Mouse (Mus musculus): ENCODE measurements at regions not wholly inside any gene's neighbourhood (a gene's known extent, or its start where the extent isn't known, plus 50 kb on each side); places are given as distances from the start of the nearest gene placed in this dataset.

- DNase-seq: no peak
These were observed 158.6 kb downstream of the Chic2 start for GRCm38 (mm10) chr5:74885958-74886357.

DNA sequence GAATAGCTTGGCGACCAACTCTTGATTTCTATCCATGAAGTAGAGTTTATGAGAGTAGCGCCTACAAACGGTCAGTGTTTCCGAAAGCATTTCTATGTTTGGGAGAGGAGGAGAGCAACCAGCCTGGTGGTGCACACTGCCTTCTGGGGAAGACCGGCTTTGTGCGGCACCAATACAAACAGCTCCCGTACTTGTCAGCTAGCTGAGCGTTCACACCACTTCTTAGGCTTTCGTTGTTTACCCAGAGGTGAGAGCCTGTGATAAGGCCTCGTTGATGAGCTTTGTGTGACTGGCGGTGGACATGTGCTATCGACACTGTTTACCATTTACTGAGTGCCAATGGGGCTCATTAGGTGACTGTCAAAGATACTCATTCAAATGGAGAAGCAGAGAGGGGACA is 162.0 kb downstream of the Chic2 start:
- DNase-seq: no peak

DNA sequence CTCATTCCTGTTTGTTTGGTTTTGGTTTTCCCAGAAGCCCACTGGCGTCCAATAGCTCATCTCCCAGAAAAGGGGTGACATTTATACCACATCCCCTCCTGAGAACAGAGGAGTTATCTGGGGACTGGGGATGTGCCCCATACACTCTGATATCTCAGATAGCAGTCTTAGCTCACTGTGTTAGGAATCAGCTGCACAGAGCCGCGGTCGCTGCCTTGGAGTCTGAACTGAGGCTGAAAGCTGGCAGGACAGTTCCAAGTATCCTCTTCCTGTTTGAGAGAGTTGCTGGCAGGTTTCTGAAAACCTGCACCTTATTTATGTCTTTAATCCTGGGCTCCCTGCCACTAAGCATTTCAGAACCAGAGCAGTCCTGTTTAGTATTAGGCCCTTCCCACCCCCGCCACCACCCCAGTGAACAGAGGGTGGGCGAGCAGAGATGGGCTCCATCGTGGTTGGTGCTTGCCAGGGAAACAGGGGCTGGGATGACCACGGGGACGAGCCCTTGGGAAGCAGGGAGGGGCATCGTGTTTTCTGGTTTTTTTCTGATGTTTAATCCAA is 163.8 kb downstream of the Chic2 start:
- peak; percentile 47 for DNase-seq

DNA sequence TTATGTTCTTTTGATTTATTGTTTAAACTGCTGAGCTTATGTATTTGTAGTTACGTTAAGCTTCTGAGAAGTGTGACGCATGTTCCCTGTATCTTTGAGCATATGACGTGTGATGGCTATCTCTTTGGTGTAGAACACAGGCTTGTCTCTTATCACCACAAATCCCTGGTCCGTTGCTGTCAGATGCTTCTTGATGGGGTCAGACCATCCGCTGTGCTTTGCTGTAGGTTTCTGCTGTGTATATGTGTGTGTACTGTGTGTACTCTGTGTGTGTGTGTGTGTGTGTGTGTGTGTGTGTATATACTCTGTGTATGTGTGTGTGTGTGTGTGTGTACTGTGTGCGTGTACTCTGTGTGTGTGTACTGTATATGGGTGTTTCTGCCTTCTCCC is 164.5 kb downstream of the Chic2 start:
- DNase-seq: no peak

- no peak for DNase-seq
These were observed 165.2 kb downstream of the Chic2 start for GRCm38 (mm10) chr5:74879098-74880047.

- no peak for DNase-seq
These were observed 167.0 kb downstream of the Chic2 start for GRCm38 (mm10) chr5:74877595-74877994.

GRCm38 (mm10) chr5:74877185-74877584 is 167.4 kb downstream of the Chic2 start:
- DNase-seq: no peak

DNA sequence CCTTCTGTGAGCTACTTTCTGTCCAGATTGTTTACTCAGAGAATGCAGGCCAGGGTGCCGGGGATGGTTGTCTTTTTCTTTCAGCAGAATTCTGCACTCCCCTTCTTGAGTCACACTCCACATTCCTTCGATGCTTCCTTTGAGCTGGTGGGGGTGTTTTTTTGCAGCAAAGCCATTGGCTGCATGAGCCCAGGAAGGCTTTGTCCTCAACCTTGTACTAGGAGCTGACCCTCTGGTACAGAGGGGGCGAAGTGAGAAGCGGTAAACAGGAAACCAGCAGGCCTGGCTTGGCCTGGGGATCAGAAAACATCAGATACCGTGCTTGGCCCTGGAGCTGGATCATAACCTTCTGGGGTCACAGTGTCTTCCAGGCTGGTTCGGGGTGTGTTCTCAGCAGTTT is 169.9 kb downstream of the Chic2 start:
- DNase-seq: peak; percentile 9

- no peak for DNase-seq
These were observed 167.9 kb upstream of the Lnx1 start for GRCm38 (mm10) chr5:74870615-74871014.

DNA sequence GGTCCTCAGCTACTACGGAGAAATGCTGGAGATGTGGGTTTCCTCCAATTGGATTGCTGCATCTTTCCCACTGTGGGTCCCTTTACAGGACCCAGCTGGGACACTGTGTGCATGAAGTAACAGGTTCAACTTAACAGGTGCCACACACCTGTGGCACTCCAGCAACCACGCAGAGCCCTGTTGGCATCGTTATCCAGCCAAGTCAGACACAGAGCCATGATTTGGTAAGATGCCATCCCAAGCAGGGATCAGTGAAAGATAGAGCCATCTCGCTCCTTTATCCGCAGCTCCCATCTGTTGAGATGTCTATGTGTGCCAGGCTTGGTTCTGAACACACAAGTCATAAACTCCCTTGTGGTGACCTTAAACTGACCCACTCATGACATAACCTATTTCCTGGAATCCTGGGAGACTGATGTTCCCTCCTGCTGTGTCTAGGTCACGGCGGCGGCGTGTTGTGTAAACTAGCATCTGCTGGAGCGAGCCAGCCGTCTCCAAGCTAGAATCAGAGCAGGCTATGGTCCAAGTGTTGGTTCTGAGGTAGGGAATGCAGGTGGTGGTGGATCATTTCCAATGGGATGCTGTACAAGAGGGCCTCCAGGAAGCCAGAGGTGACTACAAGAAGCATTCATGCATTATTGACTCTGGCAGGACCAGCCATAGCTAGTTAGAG is 164.5 kb upstream of the Lnx1 start:
- no peak for DNase-seq

GRCm38 (mm10) chr5:74866697-74867096 is 164.0 kb upstream of the Lnx1 start:
- no peak for DNase-seq

GRCm38 (mm10) chr5:74865446-74865845 is 162.7 kb upstream of the Lnx1 start:
- no peak for DNase-seq

DNA sequence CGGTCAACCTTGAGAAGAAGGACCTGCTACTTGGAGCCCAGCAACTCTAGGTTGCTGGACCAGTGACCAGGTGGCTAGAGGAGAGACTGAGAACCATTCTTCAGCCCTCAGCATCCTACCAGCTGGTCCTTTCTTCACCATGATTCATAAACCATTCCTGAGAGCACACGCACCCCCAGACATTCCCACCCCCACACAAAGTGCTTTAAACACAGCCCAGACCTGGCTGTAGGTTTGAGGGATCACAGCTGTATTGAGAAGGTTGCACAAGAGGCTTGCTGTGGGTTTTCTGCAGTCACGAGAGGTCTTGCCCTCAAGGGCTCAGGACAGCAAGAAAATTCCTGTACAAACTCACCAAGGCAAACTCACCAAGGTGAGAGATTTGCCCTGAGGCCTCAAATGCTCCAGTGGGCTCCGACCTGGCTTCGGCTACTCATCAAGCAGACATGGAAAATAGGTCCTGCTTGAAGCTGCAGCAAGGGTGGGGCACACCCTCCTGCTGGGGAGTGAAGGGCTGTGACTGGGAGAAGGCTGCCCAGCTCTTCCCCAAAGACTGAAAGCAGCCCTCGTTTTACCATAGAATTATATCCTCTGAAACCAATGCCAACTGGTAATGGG is 161.9 kb upstream of the Lnx1 start:
- DNase-seq: no peak

DNA sequence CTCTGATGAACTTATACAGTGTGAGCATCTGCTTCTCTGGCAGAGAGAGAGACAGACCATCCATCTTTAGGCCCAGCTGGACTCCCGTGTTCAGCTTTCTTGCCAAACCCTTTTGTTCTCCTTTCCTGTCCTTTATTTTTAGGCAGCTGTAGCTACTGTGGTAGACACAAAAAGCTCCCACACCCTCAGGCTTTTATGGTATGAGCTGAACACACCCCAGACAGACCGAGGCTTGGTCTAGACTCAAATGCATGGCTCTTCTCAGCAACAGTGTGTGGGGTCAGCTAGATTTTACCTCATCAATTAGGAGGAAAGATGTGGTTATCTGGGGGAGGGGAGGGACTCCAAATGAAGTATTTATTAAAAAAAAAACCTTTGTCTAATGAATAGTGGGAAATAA is 158.6 kb upstream of the Lnx1 start:
- no peak for DNase-seq

DNA sequence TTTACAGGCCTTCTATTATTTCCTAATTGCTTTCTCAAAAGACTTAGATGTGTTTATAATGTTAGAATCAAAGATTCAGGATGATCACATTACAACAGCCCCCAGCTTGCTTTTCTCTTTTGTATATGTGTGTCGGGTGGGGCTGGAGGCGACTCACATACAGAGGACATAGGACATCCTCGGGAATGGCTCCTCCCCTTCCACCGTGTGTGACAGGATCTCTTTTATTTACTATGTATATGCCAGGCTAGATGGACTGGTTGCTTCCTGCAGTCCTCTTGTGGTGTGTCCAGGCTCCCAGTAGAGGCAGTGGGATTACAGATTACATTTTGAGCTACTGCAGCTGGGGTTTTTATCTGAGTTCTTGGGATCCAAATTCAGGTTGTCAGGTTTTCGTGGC is 155.1 kb upstream of the Lnx1 start:
- DNase-seq: no peak

DNA sequence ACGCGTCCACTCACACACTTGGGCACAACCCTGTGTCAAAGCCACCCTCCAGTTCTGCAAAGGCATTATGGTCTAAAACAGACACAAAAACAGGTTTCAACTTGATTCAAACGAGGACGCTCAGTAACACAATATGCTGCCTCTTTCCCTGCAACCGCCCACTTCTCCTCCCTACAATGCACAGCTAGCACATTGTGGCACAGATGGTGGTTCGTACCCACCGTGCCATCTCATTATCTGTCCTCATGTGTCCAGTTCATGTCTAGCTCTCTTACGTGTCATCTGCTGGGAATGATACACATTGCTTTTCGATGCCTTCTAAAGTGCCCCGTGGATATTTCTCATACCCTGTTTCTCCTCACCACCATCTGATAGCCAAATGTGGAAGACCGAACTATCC is 154.4 kb upstream of the Lnx1 start:
- DNase-seq: no peak

- no peak for DNase-seq
These were observed 145.1 kb upstream of the Lnx1 start for GRCm38 (mm10) chr5:74847824-74848223.

DNA sequence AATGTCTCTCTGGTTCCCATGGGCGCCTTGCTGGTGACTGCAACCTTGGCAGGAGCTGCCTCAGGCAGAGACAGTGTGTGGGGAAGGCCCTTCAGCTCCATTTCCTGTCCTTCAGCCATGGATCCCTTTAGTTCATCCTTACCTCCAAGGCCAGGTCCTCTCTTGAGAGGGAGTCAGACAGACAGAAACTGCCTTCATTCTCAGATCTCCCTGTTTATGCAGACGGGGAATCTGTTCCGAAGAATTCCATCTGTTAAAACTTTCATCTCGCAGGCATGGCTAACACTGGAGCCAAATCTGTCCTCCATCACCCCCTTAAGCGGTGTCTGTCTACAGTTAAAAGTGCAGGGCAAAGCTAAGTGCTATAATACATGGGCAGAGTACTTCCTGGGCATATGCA is 144.0 kb upstream of the Lnx1 start:
- no peak for DNase-seq

- DNase-seq: no peak
These were observed 131.7 kb upstream of the Lnx1 start for GRCm38 (mm10) chr5:74834401-74834800.

GRCm38 (mm10) chr5:74833887-74834286 is 131.2 kb upstream of the Lnx1 start:
- no peak for DNase-seq

GRCm38 (mm10) chr5:74832011-74832410 is 129.3 kb upstream of the Lnx1 start:
- DNase-seq: no peak

DNA sequence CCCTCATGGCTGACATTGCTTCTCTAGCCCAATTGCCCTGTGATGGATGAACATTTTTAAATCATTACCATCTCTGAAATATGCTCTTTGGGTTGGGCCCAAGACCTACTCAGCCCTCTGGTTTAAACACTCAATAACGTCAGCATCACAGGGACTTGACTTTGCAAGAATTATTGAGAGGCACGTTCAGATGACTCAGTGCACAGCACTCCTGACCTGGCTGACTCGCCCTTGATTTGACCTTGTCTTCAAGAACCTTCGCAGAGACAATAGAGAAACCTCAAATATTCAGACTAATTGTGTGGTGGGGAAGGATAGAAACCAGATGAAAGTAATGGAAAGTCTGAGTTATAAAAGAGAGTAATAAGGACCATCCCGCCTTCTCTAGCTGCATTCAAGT is 127.9 kb upstream of the Lnx1 start:
- DNase-seq: no peak

- DNase-seq: no peak
These were observed 126.3 kb upstream of the Lnx1 start for GRCm38 (mm10) chr5:74829003-74829402.
